Mouse (Mus musculus): ENCODE measurements around the gene Pvalb. TPM values are rescaled to one million over a fixed set of nuclear protein-coding genes. Genes with fewer than 3 reads are reported as not detected.

Gene Pvalb
- polyA plus RNA-seq, 1 experiment from 2014 or later: not detected

- H3K4me1 ChIP-seq (ENCODE audit: insufficient read depth): peaks cover 21% of the 10 kb centered on the region
- peak; percentile 30 for DNase-seq
- WGBS (ENCODE audit: insufficient replicate concordance): 92% methylated on average over 10 of the region's 10 CpGs
- no peak overlapping the region for H3K27ac ChIP-seq (ENCODE audit: low read depth)
- no peak overlapping the region for H3K4me2 ChIP-seq (ENCODE audit: low read depth, low read length)
- no peaks in the 10 kb centered on the region for H3K36me3 ChIP-seq (replicated peaks; ENCODE audit: insufficient read depth, low read length)
- no peaks in the 10 kb centered on the region for H3K27me3 ChIP-seq (ENCODE audit: insufficient read depth, low read length)
- H3K9ac ChIP-seq (replicated peaks): no peak overlapping the region
- no peaks in the 10 kb centered on the region for H3K9me3 ChIP-seq (ENCODE audit: low read length)
- no peak for ATAC-seq
- no peak overlapping the region for H3K4me3 ChIP-seq (ENCODE audit: low read depth, low read length)
- TF ChIP-seq EP300 (IDR thresholded peaks at IDR 0.05; ENCODE audit: low read depth): no peak
- TF ChIP-seq CTCF (IDR thresholded peaks at IDR 0.05; ENCODE audit: low read depth): no peak; the same call in 1 of the 2 replicates
Measured at GRCm38 (mm10) chr15:78171651-78172050, 34.5 kb downstream of the Pvalb start.

DNA sequence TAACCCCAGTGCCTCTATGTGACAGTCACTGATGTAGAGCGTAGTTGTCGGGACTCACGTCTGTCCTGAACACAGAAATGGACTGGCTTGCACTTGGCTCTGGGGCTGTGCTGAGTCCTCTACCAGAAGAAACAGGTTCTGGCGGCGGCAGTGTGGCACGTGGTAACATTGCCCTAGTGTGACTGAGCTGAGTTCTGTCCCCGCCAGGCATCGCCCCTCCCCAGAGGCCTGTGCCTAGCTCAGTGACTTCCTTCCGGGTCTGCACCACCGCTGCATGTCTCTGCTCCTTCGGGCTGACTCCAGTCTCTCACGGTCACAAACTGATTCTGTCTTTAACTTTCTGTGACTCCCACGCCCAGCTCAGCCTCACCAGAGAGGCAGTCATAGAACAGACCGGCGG is 35.5 kb downstream of the Pvalb start:
- DNase-seq: peak; percentile 23
- Histone ChIP-seq H3K36me3 (replicated peaks; ENCODE audit: insufficient read depth, low read length) (no peaks in the 10 kb centered on the region), H3K4me2 (ENCODE audit: low read depth, low read length) (no peak overlapping the region), H3K9me3 (ENCODE audit: low read length) (no peaks in the 10 kb centered on the region), H3K4me3 (ENCODE audit: low read depth, low read length) (no peak overlapping the region), H3K27ac (ENCODE audit: low read depth) (no peak overlapping the region), H3K4me1 (ENCODE audit: insufficient read depth) (peaks cover 21% of the 10 kb centered on the region), H3K9ac (replicated peaks) (no peak overlapping the region), H3K27me3 (ENCODE audit: insufficient read depth, low read length) (no peaks in the 10 kb centered on the region)
- no peak for ATAC-seq
- TF ChIP-seq EP300 (IDR thresholded peaks at IDR 0.05; ENCODE audit: low read depth) (no peak), CTCF (IDR thresholded peaks at IDR 0.05; ENCODE audit: low read depth) (no peak)
- WGBS (ENCODE audit: insufficient replicate concordance): 71% methylated on average over 15 of the region's 15 CpGs

GRCm38 (mm10) chr15:78169566-78169965 is 36.6 kb downstream of the Pvalb start:
- Histone ChIP-seq H3K27ac (ENCODE audit: low read depth) (no peak overlapping the region), H3K36me3 (replicated peaks; ENCODE audit: insufficient read depth, low read length) (0 out of 2 replicates have a peak, but pooled peaks cover 2% of the 10 kb centered on the region), H3K4me3 (ENCODE audit: low read depth, low read length) (no peak overlapping the region), H3K27me3 (ENCODE audit: insufficient read depth, low read length) (no peaks in the 10 kb centered on the region), H3K9me3 (ENCODE audit: low read length) (no peaks in the 10 kb centered on the region), H3K4me2 (ENCODE audit: low read depth, low read length) (no peak overlapping the region), H3K4me1 (ENCODE audit: insufficient read depth) (peaks cover 14% of the 10 kb centered on the region), H3K9ac (replicated peaks) (no peak overlapping the region)
- TF ChIP-seq EP300 (IDR thresholded peaks at IDR 0.05; ENCODE audit: low read depth) (no peak), CTCF (IDR thresholded peaks at IDR 0.05; ENCODE audit: low read depth) (no peak)
- ATAC-seq: no peak
- no peak for DNase-seq
- 67% methylated on average over 11 of the region's 11 CpGs for WGBS (ENCODE audit: insufficient replicate concordance)

GRCm38 (mm10) chr15:78165292-78165691 is 40.9 kb downstream of the Pvalb start:
- Histone ChIP-seq H3K4me1 (ENCODE audit: insufficient read depth) (no peaks in the 10 kb centered on the region), H3K27ac (ENCODE audit: low read depth) (no peak overlapping the region), H3K9ac (replicated peaks) (no peak overlapping the region), H3K9me3 (ENCODE audit: low read length) (no peaks in the 10 kb centered on the region), H3K27me3 (ENCODE audit: insufficient read depth, low read length) (no peaks in the 10 kb centered on the region), H3K4me2 (ENCODE audit: low read depth, low read length) (no peak overlapping the region), H3K4me3 (ENCODE audit: low read depth, low read length) (no peak overlapping the region), H3K36me3 (replicated peaks; ENCODE audit: insufficient read depth, low read length) (0 out of 2 replicates have a peak, but pooled peaks cover 2% of the 10 kb centered on the region)
- TF ChIP-seq CTCF (IDR thresholded peaks at IDR 0.05; ENCODE audit: low read depth): no peak
- no peak for TF ChIP-seq EP300 (IDR thresholded peaks at IDR 0.05; ENCODE audit: low read depth)
- 67% methylated on average over 4 of the region's 4 CpGs for WGBS (ENCODE audit: insufficient replicate concordance)
- ATAC-seq (no peak), DNase-seq (no peak)

DNA sequence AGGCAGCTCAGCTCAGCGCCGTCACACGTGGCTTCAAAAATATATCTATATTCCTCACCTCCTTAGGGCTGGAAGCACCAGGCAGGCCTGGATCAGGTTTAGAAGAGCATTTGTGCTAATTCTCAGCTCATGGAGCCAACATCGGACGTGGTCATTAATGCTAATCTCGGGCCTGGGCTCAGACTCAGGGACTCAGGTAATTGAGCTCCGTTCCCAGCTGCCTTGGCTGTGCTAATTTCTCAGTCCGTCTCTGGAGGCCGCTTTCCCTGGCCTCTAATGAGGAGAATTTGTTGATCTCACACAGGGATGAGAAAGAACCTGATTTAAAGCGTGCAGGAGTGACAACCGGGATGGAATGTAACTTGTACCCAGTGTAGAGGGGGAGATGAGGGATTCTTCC is 41.7 kb downstream of the Pvalb start:
- Histone ChIP-seq H3K36me3 (replicated peaks; ENCODE audit: insufficient read depth, low read length) (0 out of 2 replicates have a peak, but pooled peaks cover 2% of the 10 kb centered on the region), H3K4me3 (ENCODE audit: low read depth, low read length) (no peak overlapping the region), H3K4me1 (ENCODE audit: insufficient read depth) (no peaks in the 10 kb centered on the region), H3K9ac (replicated peaks) (no peak overlapping the region), H3K27me3 (ENCODE audit: insufficient read depth, low read length) (no peaks in the 10 kb centered on the region), H3K4me2 (ENCODE audit: low read depth, low read length) (no peak overlapping the region), H3K9me3 (ENCODE audit: low read length) (no peaks in the 10 kb centered on the region), H3K27ac (ENCODE audit: low read depth) (no peak overlapping the region)
- DNase-seq (no peak), ATAC-seq (no peak)
- 85% methylated on average over 11 of the region's 11 CpGs for WGBS (ENCODE audit: insufficient replicate concordance)
- TF ChIP-seq EP300 (IDR thresholded peaks at IDR 0.05; ENCODE audit: low read depth) (no peak), CTCF (IDR thresholded peaks at IDR 0.05; ENCODE audit: low read depth) (no peak)

DNA sequence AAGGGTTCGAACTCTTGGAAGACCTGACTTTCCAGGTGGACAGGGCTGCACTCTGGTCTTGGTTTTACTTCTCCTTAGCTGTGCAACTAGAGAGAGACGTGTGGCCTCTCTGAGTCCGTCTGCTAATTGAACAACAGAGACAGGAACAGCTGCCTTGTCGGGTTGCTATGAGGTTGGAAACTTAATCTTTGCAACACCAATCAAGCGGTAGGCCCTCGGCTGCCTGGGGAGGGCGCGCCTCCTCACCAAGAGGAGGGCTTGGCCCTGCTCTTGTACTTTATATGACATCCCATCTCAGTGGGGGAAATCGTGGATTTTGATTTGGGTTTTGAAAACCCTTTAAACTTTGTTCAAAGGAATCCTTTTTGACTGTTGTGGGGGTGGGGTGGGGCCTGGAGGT is 44.3 kb downstream of the Pvalb start:
- H3K27ac ChIP-seq (ENCODE audit: low read depth): no peak overlapping the region
- 79% methylated on average over 9 of the region's 9 CpGs for WGBS (ENCODE audit: insufficient replicate concordance)

DNA sequence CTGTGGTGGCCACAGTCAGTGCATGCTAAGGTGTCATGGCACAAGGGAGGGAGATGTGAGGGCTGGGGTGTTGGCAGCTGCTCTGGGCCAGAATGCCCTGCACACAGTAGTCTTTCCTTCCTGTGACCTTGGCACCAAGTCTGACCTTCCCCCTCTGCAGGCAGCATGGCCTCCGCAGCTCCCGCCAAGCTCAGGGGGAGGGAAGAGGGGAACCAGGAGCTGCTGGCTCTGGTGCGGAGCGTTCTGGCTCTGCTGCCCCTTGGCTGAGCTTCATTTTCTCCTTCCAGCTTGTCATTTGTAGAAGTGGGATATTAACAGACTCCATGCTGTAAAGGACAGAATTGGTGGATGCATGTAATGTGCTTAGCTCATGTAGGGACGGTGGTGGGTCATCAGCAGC is 47.9 kb downstream of the Pvalb start:
- TF ChIP-seq CTCF (IDR thresholded peaks at IDR 0.05; ENCODE audit: low read depth) (no peak), EP300 (IDR thresholded peaks at IDR 0.05; ENCODE audit: low read depth) (no peak)
- Histone ChIP-seq H3K4me2 (ENCODE audit: low read depth, low read length) (no peak overlapping the region), H3K9ac (replicated peaks) (no peak overlapping the region), H3K36me3 (replicated peaks; ENCODE audit: insufficient read depth, low read length) (no peaks in the 10 kb centered on the region), H3K27ac (ENCODE audit: low read depth) (no peak overlapping the region), H3K4me3 (ENCODE audit: low read depth, low read length) (no peak overlapping the region), H3K9me3 (ENCODE audit: low read length) (no peaks in the 10 kb centered on the region), H3K4me1 (ENCODE audit: insufficient read depth) (no peaks in the 10 kb centered on the region), H3K27me3 (ENCODE audit: insufficient read depth, low read length) (no peaks in the 10 kb centered on the region)
- DNase-seq (no peak), ATAC-seq (no peak)
- WGBS (ENCODE audit: insufficient replicate concordance): 73% methylated on average over 5 of the region's 5 CpGs

More for the DNA sequence above, 44.3 kb downstream of the Pvalb start:
- TF ChIP-seq EP300 (IDR thresholded peaks at IDR 0.05; ENCODE audit: low read depth) (no peak), CTCF (IDR thresholded peaks at IDR 0.05; ENCODE audit: low read depth) (no peak)
- H3K36me3 ChIP-seq (replicated peaks; ENCODE audit: insufficient read depth, low read length): 0 out of 2 replicates have a peak, but pooled peaks cover 2% of the 10 kb centered on the region
- no peaks in the 10 kb centered on the region for H3K4me1 ChIP-seq (ENCODE audit: insufficient read depth)
- no peaks in the 10 kb centered on the region for H3K9me3 ChIP-seq (ENCODE audit: low read length)
- no peak overlapping the region for H3K4me2 ChIP-seq (ENCODE audit: low read depth, low read length)
- ATAC-seq (no peak), DNase-seq (no peak)
- H3K4me3 ChIP-seq (ENCODE audit: low read depth, low read length): no peak overlapping the region
- H3K27me3 ChIP-seq (ENCODE audit: insufficient read depth, low read length): no peaks in the 10 kb centered on the region
- no peak overlapping the region for H3K9ac ChIP-seq (replicated peaks)
